Mouse (Mus musculus): Measurements from ENCODE around the gene Krt26. TPM values are rescaled to one million over a fixed set of nuclear protein-coding genes. Genes with fewer than 3 reads are reported as not detected.

The Krt26 gene
- polyA plus RNA-seq, 1 experiment from 2014 or later, result 0.94 TPM

Other genes starting within 250 kb of the Krt26 start
- 0.23 and 0.67 TPM in 2 replicates for gene Tns4, start 248.7 kb downstream of the Krt26 start, polyA plus RNA-seq (2014; fragmentation: Nextera tagmentation; extraction: Ambion mirVana)
- gene Ccr7, start 182.9 kb downstream of the Krt26 start, polyA plus RNA-seq (2014; fragmentation: Nextera tagmentation; extraction: Ambion mirVana), result 0.41 TPM in 1 of 2 replicates, not detected in the other
- 184 and 194 TPM in 2 replicates for gene Smarce1, start 106.9 kb downstream of the Krt26 start, polyA plus RNA-seq (2014; fragmentation: Nextera tagmentation; extraction: Ambion mirVana)
- 0.40 and 0.68 TPM in 2 replicates for gene Krt222, start 93.9 kb downstream of the Krt26 start, polyA plus RNA-seq (2014; fragmentation: Nextera tagmentation; extraction: Ambion mirVana)
- gene Krt24, start 52.7 kb downstream of the Krt26 start, polyA plus RNA-seq (2014; fragmentation: Nextera tagmentation; extraction: Ambion mirVana), result not detected in 2 replicates
- not detected in 2 replicates for gene Krt25, start 15.0 kb downstream of the Krt26 start, polyA plus RNA-seq (2014; fragmentation: Nextera tagmentation; extraction: Ambion mirVana)
- gene Krt27, start 13.1 kb upstream of the Krt26 start, polyA plus RNA-seq (2014; fragmentation: Nextera tagmentation; extraction: Ambion mirVana), result not detected in 2 replicates
- 0.26 and 0.61 TPM in 2 replicates for gene Krt28, start 36.9 kb upstream of the Krt26 start, polyA plus RNA-seq (2014; fragmentation: Nextera tagmentation; extraction: Ambion mirVana)
- 31.6 and 38.3 TPM in 2 replicates for gene Krt10, start 51.4 kb upstream of the Krt26 start, polyA plus RNA-seq (2014; fragmentation: Nextera tagmentation; extraction: Ambion mirVana)
- gene Krt12, start 84.3 kb upstream of the Krt26 start, polyA plus RNA-seq (2014; fragmentation: Nextera tagmentation; extraction: Ambion mirVana), result not detected in 2 replicates
- 0.11 and 0.42 TPM in 2 replicates for gene Krt20, start 100.2 kb upstream of the Krt26 start, polyA plus RNA-seq (2014; fragmentation: Nextera tagmentation; extraction: Ambion mirVana)
- gene Krt23, start 155.2 kb upstream of the Krt26 start, polyA plus RNA-seq (2014; fragmentation: Nextera tagmentation; extraction: Ambion mirVana), result 0.14 TPM in 1 of 2 replicates, not detected in the other
- not detected in 2 replicates for gene Krt39, start 183.4 kb upstream of the Krt26 start, polyA plus RNA-seq (2014; fragmentation: Nextera tagmentation; extraction: Ambion mirVana)
- gene Krt40, start 205.2 kb upstream of the Krt26 start, polyA plus RNA-seq (2014; fragmentation: Nextera tagmentation; extraction: Ambion mirVana), result not detected in 2 replicates
- gene Krtap3-3, start 212.9 kb upstream of the Krt26 start, polyA plus RNA-seq (2014; fragmentation: Nextera tagmentation; extraction: Ambion mirVana), result not detected in 2 replicates
- not detected in 2 replicates for gene Krtap3-2, start 218.9 kb upstream of the Krt26 start, polyA plus RNA-seq (2014; fragmentation: Nextera tagmentation; extraction: Ambion mirVana)
- gene Gm11939, start 221.5 kb upstream of the Krt26 start, polyA plus RNA-seq (2014; fragmentation: Nextera tagmentation; extraction: Ambion mirVana), result not detected in 2 replicates
- gene Krtap3-1, start 228.7 kb upstream of the Krt26 start, polyA plus RNA-seq (2014; fragmentation: Nextera tagmentation; extraction: Ambion mirVana), result not detected in 2 replicates
- gene Krtap1-5, start 243.1 kb upstream of the Krt26 start, polyA plus RNA-seq (2014; fragmentation: Nextera tagmentation; extraction: Ambion mirVana), result not detected in 2 replicates
- not detected in 2 replicates for gene Krtap1-4, start 245.7 kb upstream of the Krt26 start, polyA plus RNA-seq (2014; fragmentation: Nextera tagmentation; extraction: Ambion mirVana)